Mouse (Mus musculus) intestine, postnatal 0 days (tissue): ENCODE measurements around the gene Zfp217. TPM values are rescaled to one million over a fixed set of nuclear protein-coding genes. Genes with fewer than 3 reads are reported as not detected.
"Not testable (repeated sequence)": the region's sequence is repeated elsewhere in the genome, so short reads cannot be mapped to it uniquely, and the experiment has no call there.

ENCODE experiments used
- ATAC-seq: fragments of 200-750 bp; cut with Nextera tagmentation; 2 replicates; pipeline ENCODE4 v1.8.0; 2017; ENCODE audit warnings: mild to moderate bottlenecking, moderate TSS enrichment, moderate library complexity
- H3K27ac ChIP-seq: fragments of 300-500 bp; sonication (generic); 2 replicates; pipeline ENCODE4 v1.5.1; 2014; ENCODE audit warnings: mild to moderate bottlenecking, low read depth, low read length, moderate library complexity
- H3K27me3 ChIP-seq: fragments of 300-500 bp; sonication (generic); replicated peaks from 2 replicates; pipeline ENCODE4 v1.6.1; 2014; ENCODE audit warnings: low read length, mixed read lengths; ENCODE audit not compliant: control insufficient read depth, insufficient read depth
- H3K36me3 ChIP-seq: fragments of 300-500 bp; sonication (generic); 2 replicates; pipeline ENCODE4 v1.6.1; 2014; ENCODE audit warnings: mild to moderate bottlenecking, moderate library complexity; ENCODE audit not compliant: control insufficient read depth, insufficient read depth
- H3K4me1 ChIP-seq: fragments of 300-500 bp; sonication (generic); replicated peaks from 2 replicates; pipeline ENCODE4 v1.6.1; 2014; ENCODE audit warnings: antibody characterized with exemption, low read length, mixed read lengths; ENCODE audit not compliant: control insufficient read depth, insufficient read depth
- H3K4me2 ChIP-seq: fragments of 300-500 bp; sonication (generic); replicated peaks from 2 replicates; pipeline ENCODE4 v1.6.1; 2014; ENCODE audit warnings: low read depth, mild to moderate bottlenecking, moderate library complexity
- H3K4me3 ChIP-seq: fragments of 300-500 bp; sonication (generic); 2 replicates; pipeline ENCODE4 v1.5.1; 2014; ENCODE audit warnings: low read depth, low read length
- H3K9ac ChIP-seq: fragments of 300-500 bp; sonication (generic); 2 replicates; pipeline ENCODE4 v1.6.1; 2014; ENCODE audit warnings: mild to moderate bottlenecking, low read depth, low read length
- H3K9me3 ChIP-seq: fragments of 300-500 bp; sonication (generic); 2 replicates; pipeline ENCODE4 v1.6.1; 2016; ENCODE audit warnings: mixed run types; ENCODE audit not compliant: control insufficient read depth
- CTCF ChIP-seq: sonication (generic); IDR thresholded peaks from 2 replicates; pipeline ENCODE4 v1.5.1; 2016; ENCODE audit warnings: low read depth, mild to moderate bottlenecking, control low read depth, antibody characterized with exemption, moderate library complexity
- WGBS: fragments of 180-500 bp; shearing (Covaris S2); extraction: QIAGEN DNeasy Blood & Tissue Kit; methylation state at CpG from one replicate; pipeline ENCODE4 v1.1.7; 2014; 5-methylcytosine and 5-hydroxymethylcytosine counted together
- polyA plus RNA-seq: library from polyadenylated mRNA; unstranded; fragments of >200 nt; fragmentation: Nextera tagmentation; extraction: Ambion mirVana; gene quantifications from 2 replicates; pipeline ENCODE4 v1.2.1, GENCODE M21; 2015

Gene Zfp217
- polyA plus RNA-seq, 1 experiment from 2014 or later = 2.2 TPM

- WGBS = 38% methylated on average over 7 of the region's 7 CpGs
- Histone ChIP-seq H3K4me3 (no peak overlapping the region), H3K36me3 (no peaks in the 10 kb centered on the region), H3K4me2 (no peak overlapping the region), H3K9me3 (no peaks in the 10 kb centered on the region), H3K4me1 (no peaks in the 10 kb centered on the region), H3K9ac (no peak overlapping the region), H3K27ac (no peak overlapping the region), H3K27me3 (no peaks in the 10 kb centered on the region)
- ATAC-seq = peak; percentile 76
- no peak for TF ChIP-seq CTCF
Observed at GRCm38 (mm10) chr2:170188721-170189120, 40.8 kb upstream of the Zfp217 start.

DNA sequence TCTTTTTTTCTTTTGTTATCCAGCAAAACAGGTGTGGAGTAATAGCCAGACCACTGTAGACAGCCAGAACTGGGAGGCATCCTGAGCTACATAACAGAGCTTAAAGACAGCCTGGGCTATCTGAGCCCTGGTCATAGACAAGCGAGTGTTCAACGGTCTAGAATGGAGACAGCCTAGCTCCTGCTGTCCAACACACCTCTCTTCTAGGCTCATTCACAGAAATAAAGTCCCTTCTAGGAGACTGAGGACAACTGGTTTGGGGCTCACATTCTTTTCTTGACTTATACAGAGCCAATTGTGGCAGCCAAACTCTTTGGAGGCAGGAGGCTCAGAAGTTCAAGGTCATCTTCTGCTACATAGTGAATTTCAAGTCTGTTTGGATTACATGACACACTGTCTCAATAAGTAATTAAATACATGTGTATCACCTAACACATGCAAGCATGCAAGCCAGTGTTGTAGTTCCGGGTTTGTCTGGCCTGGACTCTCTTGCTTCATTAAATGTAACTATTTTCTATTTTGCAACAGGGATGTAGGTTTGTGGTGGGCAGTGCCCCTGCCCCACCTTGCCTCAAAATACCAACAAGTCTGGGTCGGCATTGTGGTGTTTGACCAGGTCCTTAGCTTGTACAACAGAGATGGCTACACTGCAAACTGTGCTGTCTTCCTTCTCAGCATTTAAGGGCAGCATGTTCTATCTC is 37.4 kb upstream of the Zfp217 start:
- peak overlapping the region; percentile 43 for H3K4me3 ChIP-seq
- no peaks in the 10 kb centered on the region for H3K4me1 ChIP-seq
- TF ChIP-seq CTCF = no peak
- H3K4me2 ChIP-seq = peak overlapping the region; percentile 73
- peak overlapping the region; percentile 36; the same call in 1 of the 2 replicates for H3K27ac ChIP-seq
- ATAC-seq = no peak
- no peaks in the 10 kb centered on the region for H3K27me3 ChIP-seq
- no peaks in the 10 kb centered on the region for H3K9me3 ChIP-seq
- 44% methylated on average over 4 of the region's 4 CpGs for WGBS
- H3K36me3 ChIP-seq = no peaks in the 10 kb centered on the region
- H3K9ac ChIP-seq = 0 out of 2 replicates have a peak overlapping the region, but pooled peaks have one; percentile 43

GRCm38 (mm10) chr2:170184175-170184983 is 36.5 kb upstream of the Zfp217 start:
- Histone ChIP-seq H3K4me1 (no peaks in the 10 kb centered on the region), H3K4me3 (peak overlapping the region; percentile 43), H3K4me2 (peak overlapping the region; percentile 73), H3K36me3 (no peaks in the 10 kb centered on the region), H3K9me3 (no peaks in the 10 kb centered on the region), H3K27me3 (no peaks in the 10 kb centered on the region), H3K9ac (peak overlapping the region; percentile 43; the same call in 1 of the 2 replicates), H3K27ac (peak overlapping the region; percentile 60)
- no peak for TF ChIP-seq CTCF
- WGBS = under 1% methylated on average over 33 of the region's 33 CpGs
- ATAC-seq = peak; percentile 71

DNA sequence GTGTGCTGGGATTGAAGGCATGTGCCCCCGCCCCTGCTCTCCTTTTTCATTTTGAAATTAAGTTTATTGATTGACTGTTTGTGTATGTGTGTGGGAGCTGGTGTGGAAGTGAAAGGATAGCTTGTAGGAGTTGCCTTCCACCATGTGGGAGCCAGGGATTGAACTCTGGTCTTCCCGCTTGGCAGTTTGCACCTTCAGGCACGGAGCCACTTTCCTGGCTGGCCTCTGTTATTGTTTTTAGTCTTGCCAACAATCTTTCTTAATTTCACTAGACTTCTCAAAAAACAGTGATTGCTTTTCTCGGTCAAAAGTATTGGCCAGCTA is 35.9 kb upstream of the Zfp217 start:
- H3K27ac ChIP-seq = 0 out of 2 replicates have a peak overlapping the region, but pooled peaks have one; percentile 60
- no peak for ATAC-seq
- WGBS = 50% methylated on average over 4 of the region's 4 CpGs
- H3K9ac ChIP-seq = no peak overlapping the region
- no peaks in the 10 kb centered on the region for H3K36me3 ChIP-seq
- peak overlapping the region; percentile 73 for H3K4me2 ChIP-seq
- peak overlapping the region; percentile 43; the same call in 1 of the 2 replicates for H3K4me3 ChIP-seq
- no peak for TF ChIP-seq CTCF
- no peaks in the 10 kb centered on the region for H3K4me1 ChIP-seq
- no peaks in the 10 kb centered on the region for H3K27me3 ChIP-seq
- H3K9me3 ChIP-seq = no peaks in the 10 kb centered on the region

GRCm38 (mm10) chr2:170181862-170182261 is 34.0 kb upstream of the Zfp217 start:
- Histone ChIP-seq H3K4me1 (0 out of 2 replicates have a peak, but pooled peaks cover 3% of the 10 kb centered on the region), H3K27me3 (no peaks in the 10 kb centered on the region), H3K9ac (no peak overlapping the region), H3K4me2 (no peak overlapping the region), H3K27ac (no peak overlapping the region), H3K9me3 (no peaks in the 10 kb centered on the region), H3K4me3 (no peak overlapping the region), H3K36me3 (no peaks in the 10 kb centered on the region)
- ATAC-seq = no peak
- TF ChIP-seq CTCF = no peak
- 85% methylated on average over 6 of the region's 6 CpGs for WGBS

GRCm38 (mm10) chr2:170180769-170181168 is 32.9 kb upstream of the Zfp217 start:
- H3K27me3 ChIP-seq, H3K36me3 ChIP-seq, H3K9me3 ChIP-seq, H3K4me3 ChIP-seq, H3K27ac ChIP-seq, H3K9ac ChIP-seq, H3K4me2 ChIP-seq, H3K4me1 ChIP-seq, ATAC-seq: not testable (repeated sequence)
- WGBS = 87% methylated on average over 3 of the region's 3 CpGs
